Mouse (Mus musculus) left cerebral cortex, adult 6 months (tissue): ENCODE data around the gene Agk. TPM values are rescaled to one million over a fixed set of nuclear protein-coding genes. Genes with fewer than 3 reads are reported as not detected.

Experiments
- long read RNA-seq, 2 experiments: library from polyadenylated mRNA; unstranded; transcript quantifications; one replicate each; pipeline ENCODE4 v2.0.0; 2019 to 2020
- polyA plus RNA-seq: library from polyadenylated mRNA; unstranded; fragments of <200 nt; fragmentation: Nextera tagmentation; gene quantifications from 2 replicates; pipeline ENCODE4 v1.2.3, GENCODE M21; 2021

Gene Agk
- 30.1 and 39.7 TPM in 2 replicates for polyA plus RNA-seq
- long read RNA-seq, experiment 1, transcript Agk-201 (16 exons, 2,531 nt) = major isoform, 246 of 304 reads
- long read RNA-seq, experiment 1, partial matches to known transcripts = 30 of 304 reads
- long read RNA-seq, experiment 1, other reads (novel, unspliced or antisense) = 27 of 304 reads
- long read RNA-seq, experiment 2, transcript Agk-201 (16 exons, 2,531 nt) = major isoform, 54 of 78 reads
- long read RNA-seq, experiment 2, partial matches to known transcripts = 17 of 78 reads
- long read RNA-seq, experiment 2, other reads (novel, unspliced or antisense) = 5 of 78 reads

GRCm38 (mm10) chr6:40324897-40325841 is at the start of gene Agk:
Gene Agk (plus strand): TSS chr6:40325172.

GRCm38 (mm10) chr6:40436047-40436483 is 111.1 kb downstream of the Agk start, which contains the start of gene E330009J07Rik:
Gene E330009J07Rik (minus strand): TSS chr6:40436135.

GRCm38 (mm10) chr6:40438936-40439335 is 114.0 kb downstream of the Agk start, which contains the start of gene Wee2:
Gene Wee2 (plus strand): TSS chr6:40439088.

Other genes starting within 250 kb of the Agk start
- gene E330009J07Rik, start 111.0 kb downstream of the Agk start, polyA plus RNA-seq = 6.2 and 9.9 TPM in 2 replicates
- gene Wee2, start 113.9 kb downstream of the Agk start, polyA plus RNA-seq = not detected in 2 replicates
- gene Ssbp1, start 146.2 kb downstream of the Agk start, polyA plus RNA-seq = 49.0 and 76.6 TPM in 2 replicates
- not detected in 2 replicates for gene Tas2r137, start 166.1 kb downstream of the Agk start, polyA plus RNA-seq
- gene Tas2r108, start 168.4 kb downstream of the Agk start, polyA plus RNA-seq = not detected in 2 replicates
- not detected in 2 replicates for gene Prss37, start 194.3 kb downstream of the Agk start, polyA plus RNA-seq
- not detected in 2 replicates for gene Olfr461, start 229.9 kb downstream of the Agk start, polyA plus RNA-seq
- gene Olfr460, start 244.3 kb downstream of the Agk start, polyA plus RNA-seq = not detected in 2 replicates